ENCODE assay signal across 7 mouse cellular contexts in genomic region chr10:115617456-115618287, GRCm38 (mm10). TPM values are rescaled to one million over a fixed set of nuclear protein-coding genes. Genes with fewer than 3 reads are reported as not detected.
DNase-seq lines count a peak whose midpoint lies in the region; ATAC-seq lines count a peak whose summit lies in the region.

No protein-coding gene starts in this region.

- no peak overlapping the region for H3K9ac ChIP-seq in forebrain, embryonic 15.5 days (replicated peaks)
- no peak overlapping the region for H3K9ac ChIP-seq in intestine, embryonic 15.5 days
- H3K9ac ChIP-seq in liver, embryonic 12.5 days: no peak overlapping the region

- no peak overlapping the region for H3K27ac ChIP-seq in forebrain, embryonic 15.5 days (replicated peaks)
- no peak overlapping the region for H3K27ac ChIP-seq in intestine, embryonic 15.5 days
- H3K27ac ChIP-seq in liver, embryonic 12.5 days: no peak overlapping the region

- peak overlapping the region; percentile 39 for H3K4me2 ChIP-seq in forebrain, embryonic 15.5 days (replicated peaks)
- peak overlapping the region; percentile 45 for H3K4me2 ChIP-seq in intestine, embryonic 15.5 days (replicated peaks)
- peak overlapping the region; percentile 2; the same call in 1 of the 2 replicates for H3K4me2 ChIP-seq in liver, embryonic 12.5 days

- peak; percentile 7 for DNase-seq in urinary bladder, postnatal 25 days (ENCODE audit: low spot score)
- DNase-seq in urinary bladder, postnatal 4 days (ENCODE audit: low spot score in 2 of 2): no peak
- DNase-seq in cerebellum, adult 11 months: peak; percentile 22
- peak; percentile 39 for DNase-seq in retina, adult 2 months (ENCODE audit: low read depth, low spot score)

- peaks cover 4% of the 10 kb centered on the region; the same call in 1 of the 2 replicates for H3K27me3 ChIP-seq in forebrain, embryonic 15.5 days
- H3K27me3 ChIP-seq in intestine, embryonic 15.5 days (replicated peaks): no peaks in the 10 kb centered on the region
- no peaks in the 10 kb centered on the region; the same call in 1 of the 2 replicates for H3K27me3 ChIP-seq in liver, embryonic 12.5 days (replicated peaks)

- no peaks in the 10 kb centered on the region for H3K36me3 ChIP-seq in forebrain, embryonic 15.5 days
- H3K36me3 ChIP-seq in intestine, embryonic 15.5 days: no peaks in the 10 kb centered on the region
- no peaks in the 10 kb centered on the region for H3K36me3 ChIP-seq in liver, embryonic 12.5 days

- peak overlapping the region; percentile 21 for H3K4me3 ChIP-seq in forebrain, embryonic 15.5 days
- no peak overlapping the region; the same call in 1 of the 2 replicates for H3K4me3 ChIP-seq in intestine, embryonic 15.5 days (replicated peaks)
- H3K4me3 ChIP-seq in liver, embryonic 12.5 days: no peak overlapping the region

- WGBS in forebrain, embryonic 15.5 days: 12% methylated on average over 14 of the region's 15 CpGs
- 18% methylated on average over 14 of the region's 15 CpGs for WGBS in intestine, embryonic 15.5 days
- WGBS in liver, embryonic 12.5 days (ENCODE audit: insufficient replicate concordance): 15% methylated on average over 12 of the region's 15 CpGs

- peak; percentile 94 for ATAC-seq in forebrain, embryonic 15.5 days (replicated peaks)
- ATAC-seq in intestine, embryonic 15.5 days: peak; percentile 77; the same call in 1 of the 2 replicates
- no peak for ATAC-seq in liver, embryonic 12.5 days

- no peaks in the 10 kb centered on the region for H3K9me3 ChIP-seq in forebrain, embryonic 15.5 days
- no peaks in the 10 kb centered on the region for H3K9me3 ChIP-seq in intestine, embryonic 15.5 days
- H3K9me3 ChIP-seq in liver, embryonic 12.5 days (replicated peaks): no peaks in the 10 kb centered on the region

- peaks cover 7% of the 10 kb centered on the region; the same call in 1 of the 2 replicates for H3K4me1 ChIP-seq in forebrain, embryonic 15.5 days
- H3K4me1 ChIP-seq in intestine, embryonic 15.5 days (replicated peaks): no peaks in the 10 kb centered on the region
- no peaks in the 10 kb centered on the region for H3K4me1 ChIP-seq in liver, embryonic 12.5 days

RNA-seq across cellular contexts. Expression of gene Lgr5, which starts 30.1 kb away (rescaled TPM):
- polyA plus RNA-seq in forebrain, embryonic 15.5 days (2015; fragmentation: Nextera tagmentation; extraction: Ambion mirVana): 0.39 and 0.41 TPM in 2 replicates
- polyA plus RNA-seq in intestine, embryonic 15.5 days (2015; fragmentation: Nextera tagmentation; extraction: Ambion mirVana): 5.3 TPM in 2 replicates
- polyA plus RNA-seq in liver, embryonic 12.5 days (2016; fragmentation: Nextera tagmentation; extraction: Ambion mirVana): 2.7 and 3.9 TPM in 2 replicates

RNA-seq across cellular contexts. Expression of gene A930009A15Rik, which starts 47.9 kb away (rescaled TPM):
- polyA plus RNA-seq in forebrain, embryonic 15.5 days (2015; fragmentation: Nextera tagmentation; extraction: Ambion mirVana): not detected in 2 replicates
- not detected in 2 replicates for polyA plus RNA-seq in intestine, embryonic 15.5 days (2015; fragmentation: Nextera tagmentation; extraction: Ambion mirVana)
- not detected in 2 replicates for polyA plus RNA-seq in liver, embryonic 12.5 days (2016; fragmentation: Nextera tagmentation; extraction: Ambion mirVana)

Comparison
In these comparisons a context has a peak if more than half of its experiments do, and no peak if none do; other contexts are left out.
1. DNase-seq: peak in urinary bladder, postnatal 25 days (single experiment), cerebellum, adult 11 months (single experiment) and retina, adult 2 months (single experiment); none in urinary bladder, postnatal 4 days (0 of 2).
2. Peak in every context shown above with its lines, with median percentiles within 50 percentile points of each other: H3K4me2 ChIP-seq.